Mouse (Mus musculus) spleen, adult 18-20 months (tissue): Measurements from ENCODE around the gene Nhlrc1.
A peak's percentile ranks its signal among the peaks of the same experiment; 100 is the strongest.

Experiments used
- DNase-seq, 2 experiments: peaks; one replicate each; pipeline ENCODE4 v3.0.0; 2022; ENCODE audit warnings: mixed read lengths in 2 of 2

Gene Nhlrc1

GRCm38 (mm10) chr13:47014334-47015194 lies at the start of gene Nhlrc1:
Gene Nhlrc1 (minus strand): TSS chr13:47014850.
- peak; percentile 34 to 68 for DNase-seq

- no peak for DNase-seq
Observed at GRCm38 (mm10) chr13:47063985-47064760, 49.5 kb upstream of the Nhlrc1 start.

DNA sequence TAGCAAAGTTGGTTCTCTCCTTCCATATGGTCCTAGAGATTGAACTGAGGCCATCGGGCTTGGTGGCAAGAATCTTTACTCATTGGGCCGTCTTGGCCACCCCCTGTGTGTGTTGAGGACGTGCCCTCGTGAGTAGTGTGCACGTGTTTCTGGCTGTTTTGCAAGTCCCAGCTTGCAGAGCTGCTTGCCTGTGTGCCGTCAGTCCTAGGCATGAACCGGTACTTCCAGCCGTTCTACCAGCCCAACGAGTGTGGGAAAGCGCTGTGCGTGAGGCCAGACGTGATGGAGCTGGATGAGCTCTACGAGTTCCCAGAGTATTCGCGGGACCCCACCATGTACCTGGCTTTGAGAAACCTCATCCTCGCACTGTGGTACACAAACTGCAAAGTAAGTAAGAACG lies 48.1 kb upstream of the Nhlrc1 start:
- no peak for DNase-seq

- DNase-seq = no peak
Observed at GRCm38 (mm10) chr13:47056781-47057180, 42.1 kb upstream of the Nhlrc1 start.

DNA sequence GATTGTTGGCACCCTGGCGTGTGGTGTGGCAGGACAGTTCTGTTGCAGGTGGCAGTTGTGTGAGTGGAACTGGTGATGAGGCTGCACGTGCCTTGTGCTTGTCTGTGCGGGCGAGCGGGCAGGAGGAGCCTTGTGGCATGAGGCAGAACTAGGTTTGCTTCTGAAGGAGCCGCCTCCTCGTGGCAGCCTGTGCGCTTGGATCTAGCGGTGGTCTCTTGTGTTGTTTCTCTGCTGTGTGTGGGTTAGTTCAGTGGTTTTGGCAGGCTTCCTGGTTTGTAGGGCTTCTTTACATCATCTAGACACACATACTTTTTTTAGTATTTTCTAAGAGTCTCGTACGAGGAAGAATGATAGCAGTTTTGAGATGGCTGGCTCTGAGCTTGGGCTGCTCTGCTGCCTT lies 41.5 kb upstream of the Nhlrc1 start:
- no peak for DNase-seq

DNA sequence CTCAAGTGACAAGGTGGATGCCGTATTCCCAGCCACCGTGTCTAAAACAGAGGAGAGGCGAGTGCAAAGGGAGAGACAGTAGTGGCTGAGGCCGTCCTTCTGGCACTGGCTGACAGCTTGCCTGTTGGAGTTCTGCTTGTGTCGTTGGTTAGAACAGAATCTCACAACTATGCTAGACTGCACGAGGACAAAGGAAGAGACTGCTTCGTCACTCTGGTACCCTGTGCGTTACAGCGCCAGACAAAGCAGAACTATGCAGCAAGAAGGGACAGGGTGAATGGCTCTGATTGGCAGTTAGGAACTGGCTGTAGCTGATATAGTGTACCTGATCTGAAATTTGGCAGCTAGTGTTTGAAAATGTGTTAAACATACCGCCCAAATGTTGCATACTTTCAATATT lies 39.3 kb upstream of the Nhlrc1 start:
- DNase-seq = no peak

GRCm38 (mm10) chr13:47050009-47050408 lies 35.4 kb upstream of the Nhlrc1 start:
- no peak for DNase-seq

GRCm38 (mm10) chr13:47047996-47048395 lies 33.3 kb upstream of the Nhlrc1 start:
- no peak for DNase-seq

GRCm38 (mm10) chr13:47044617-47044947 lies 29.9 kb upstream of the Nhlrc1 start, which contains the start of gene Tpmt:
Gene Tpmt (minus strand): TSS chr13:47044737.
- DNase-seq = peak; percentile 25 to 28

GRCm38 (mm10) chr13:47043833-47044616 lies 29.4 kb upstream of the Nhlrc1 start:
- peak; percentile 27 to 29 for DNase-seq

GRCm38 (mm10) chr13:47043030-47043680 lies 28.5 kb upstream of the Nhlrc1 start, which contains the start of gene Kdm1b:
Gene Kdm1b (plus strand): TSS chr13:47043499.
- peak; percentile 98 to 99 for DNase-seq

GRCm38 (mm10) chr13:47042024-47042633 lies 27.5 kb upstream of the Nhlrc1 start:
- no peak for DNase-seq

DNA sequence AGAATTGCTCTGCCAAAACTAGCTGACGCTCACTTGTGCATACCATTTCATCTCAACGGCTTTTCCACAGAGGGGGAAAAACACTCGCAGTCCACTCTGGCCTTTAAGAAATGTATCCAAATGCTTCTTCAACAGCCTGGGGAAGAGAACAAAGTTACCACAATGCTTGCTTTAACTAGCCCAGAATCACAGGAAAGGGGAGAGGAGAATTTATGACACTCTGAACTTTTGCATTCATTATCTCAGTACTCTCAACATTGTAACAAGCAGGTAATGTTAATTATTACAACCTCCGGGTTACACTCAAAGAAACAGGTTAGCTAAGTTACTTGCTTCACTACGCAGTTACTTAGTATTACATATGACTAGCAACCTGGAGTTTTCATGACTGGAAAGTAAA lies 25.4 kb upstream of the Nhlrc1 start:
- DNase-seq = no peak

GRCm38 (mm10) chr13:47037946-47038345 lies 23.3 kb upstream of the Nhlrc1 start:
- DNase-seq = no peak

DNA sequence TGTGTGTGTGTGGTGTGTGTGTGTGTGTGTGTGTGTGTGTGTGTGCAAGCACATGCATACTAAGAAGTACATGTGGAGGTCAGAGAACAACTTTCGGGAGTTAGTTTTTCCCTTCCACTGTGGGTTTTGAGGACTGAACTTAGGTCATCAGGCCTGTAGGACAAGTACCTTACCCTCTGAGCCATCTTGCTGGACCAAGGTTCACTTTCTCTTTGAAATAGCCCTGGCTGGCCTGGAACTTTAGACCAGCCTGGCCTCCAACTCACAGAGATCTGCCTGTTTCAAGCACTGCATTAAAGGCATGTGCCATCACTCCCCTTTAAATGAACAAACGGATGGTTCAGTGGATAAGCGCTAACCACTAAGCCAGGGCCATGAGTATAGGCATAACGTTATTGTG lies 19.0 kb upstream of the Nhlrc1 start:
- DNase-seq = no peak

DNA sequence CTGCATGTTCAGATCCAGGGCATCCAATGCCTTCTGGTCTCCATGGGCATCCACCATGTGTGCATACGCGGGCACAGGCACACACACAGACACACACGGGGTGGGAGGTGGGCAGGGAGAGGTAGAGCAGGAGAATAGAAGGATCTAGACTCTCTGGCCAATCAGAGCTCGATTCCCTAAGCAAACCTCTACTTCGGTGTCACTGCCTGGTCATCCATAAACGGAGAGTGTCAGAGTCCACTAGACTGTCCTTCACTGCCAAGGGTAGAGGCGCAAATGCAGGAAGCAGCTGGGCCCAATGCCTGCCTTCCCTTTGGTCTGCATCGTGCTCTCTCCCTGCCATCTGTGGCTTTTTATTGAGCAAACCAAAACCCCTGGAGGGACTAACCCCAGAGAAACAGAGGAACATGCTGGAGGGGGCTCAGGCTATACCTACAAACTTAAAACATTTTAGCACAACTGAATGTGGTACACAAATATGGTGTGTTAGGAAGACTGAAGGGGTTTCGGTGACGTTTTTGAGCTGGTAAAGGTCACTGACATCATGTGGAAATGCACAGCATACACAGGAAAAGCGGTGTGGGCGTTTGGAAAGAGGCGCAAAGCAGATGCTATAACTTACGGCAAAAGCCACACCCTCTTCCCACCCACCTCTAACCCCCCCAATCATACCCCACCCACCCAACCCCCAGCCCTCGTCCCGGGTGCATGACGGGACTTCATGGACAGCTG lies 15.9 kb upstream of the Nhlrc1 start:
- no peak for DNase-seq

GRCm38 (mm10) chr13:47020798-47021197 lies 6.1 kb upstream of the Nhlrc1 start:
- DNase-seq = no peak

DNA sequence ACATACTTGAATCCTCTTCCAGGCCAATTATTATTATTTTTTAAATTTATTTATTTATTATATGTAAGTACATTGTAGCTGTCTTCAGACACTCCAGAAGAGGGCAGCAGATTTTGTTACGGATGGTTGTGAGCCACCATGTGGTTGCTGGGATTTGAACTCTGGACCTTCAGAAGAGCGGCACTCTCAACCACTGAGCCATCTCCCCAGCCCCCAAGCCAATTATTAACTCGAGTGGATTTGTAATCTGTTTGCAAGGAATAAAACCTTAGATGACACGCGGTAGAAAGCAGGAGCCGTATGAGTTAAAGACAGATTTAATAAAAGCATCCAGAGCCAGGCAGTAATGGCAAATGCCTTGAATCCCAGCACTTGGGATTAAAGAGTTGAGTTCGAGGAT lies 5.1 kb upstream of the Nhlrc1 start:
- no peak for DNase-seq

DNA sequence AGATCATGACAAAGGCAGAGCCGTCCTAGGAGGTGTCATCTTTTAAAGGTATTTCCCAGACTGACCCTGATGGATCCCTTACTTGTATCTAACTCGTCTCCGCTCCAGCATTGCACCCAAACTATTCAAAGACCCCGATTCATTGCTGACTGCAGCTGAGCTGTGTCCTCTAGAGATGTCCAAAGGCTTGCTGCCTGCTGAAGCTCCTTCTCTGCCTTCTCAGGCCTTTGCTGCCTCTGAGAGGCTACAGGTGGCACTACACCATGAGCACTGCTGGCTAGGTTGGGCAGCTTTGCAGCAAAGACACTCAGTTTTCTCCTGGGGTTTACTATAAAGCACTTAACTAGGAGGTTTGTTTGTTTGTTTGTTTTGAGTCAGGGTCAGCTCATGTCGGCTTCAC lies 2.6 kb upstream of the Nhlrc1 start:
- DNase-seq = no peak

DNA sequence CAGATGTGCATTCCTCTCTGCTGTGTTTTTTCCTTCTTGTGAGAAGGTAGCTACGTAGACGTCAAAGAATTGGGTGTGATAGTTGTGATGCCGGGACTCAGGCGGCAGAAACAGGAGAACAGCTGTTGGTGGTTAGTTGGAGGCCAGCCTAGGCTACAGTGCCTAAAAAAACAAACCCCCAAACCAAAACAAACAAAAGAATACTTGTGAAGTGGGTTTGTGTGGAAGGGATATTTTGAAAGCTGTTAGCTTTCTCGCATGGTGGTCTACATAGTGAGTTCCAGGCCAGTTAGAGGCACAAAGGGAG lies 498 bp upstream of the Nhlrc1 start:
- DNase-seq = no peak

- no peak for DNase-seq
Observed at GRCm38 (mm10) chr13:47013740-47014139, 910 bp downstream of the Nhlrc1 start.

DNA sequence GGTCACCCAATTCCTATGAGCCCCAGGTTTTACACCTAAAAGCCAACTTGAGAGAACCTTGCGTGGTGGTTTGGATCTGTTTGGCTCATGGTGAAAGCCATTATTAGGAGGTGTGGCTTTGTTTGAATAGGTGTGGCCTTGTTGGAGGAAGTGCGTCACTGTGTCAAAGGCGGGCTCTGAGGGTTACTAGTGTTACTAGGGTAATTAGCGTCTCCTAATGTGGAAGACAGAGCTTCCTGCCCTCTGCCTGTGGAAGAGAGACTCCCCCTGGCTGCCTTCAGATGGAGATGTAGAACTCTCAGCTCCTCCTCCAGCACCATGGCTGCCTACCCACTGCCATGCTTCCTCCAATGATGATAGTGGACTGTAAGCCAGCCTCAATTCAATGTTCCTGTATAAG lies 13.1 kb downstream of the Nhlrc1 start:
- DNase-seq = no peak
